Mouse (Mus musculus) lung, embryonic 14.5 days (tissue): Measurements from ENCODE around the gene Eng. TPM values are rescaled to one million over a fixed set of nuclear protein-coding genes. Genes with fewer than 3 reads are reported as not detected.

Experiments
- ATAC-seq: fragments of 200-750 bp; cut with Nextera tagmentation; 2 replicates; pipeline ENCODE4 v1.8.0; 2017; ENCODE audit warnings: mild to moderate bottlenecking, moderate TSS enrichment, moderate library complexity; ENCODE audit not compliant: insufficient read depth
- DNase-seq: peaks from one replicate; pipeline ENCODE4 v3.0.0-alpha.2; 2015
- H3K27ac ChIP-seq: fragments of 300-500 bp; sonication (generic); 2 replicates; pipeline ENCODE4 v1.5.1; 2014; ENCODE audit warnings: low read depth, mild to moderate bottlenecking, moderate library complexity
- H3K27me3 ChIP-seq: fragments of 300-500 bp; sonication (generic); 2 replicates; pipeline ENCODE4 v1.6.1; 2014; ENCODE audit warnings: low read length, control low read depth; ENCODE audit not compliant: insufficient read depth
- H3K36me3 ChIP-seq: fragments of 300-500 bp; sonication (generic); 2 replicates; pipeline ENCODE4 v1.6.1; 2014; ENCODE audit warnings: control low read depth; ENCODE audit not compliant: insufficient read depth
- H3K4me1 ChIP-seq: fragments of 300-500 bp; sonication (generic); 2 replicates; pipeline ENCODE4 v1.6.1; 2014; ENCODE audit warnings: antibody characterized with exemption, control low read depth; ENCODE audit not compliant: insufficient read depth
- H3K4me2 ChIP-seq: fragments of 300-500 bp; sonication (generic); 2 replicates; pipeline ENCODE4 v1.6.1; 2014; ENCODE audit warnings: mild to moderate bottlenecking
- H3K4me3 ChIP-seq: fragments of 300-500 bp; sonication (generic); 2 replicates; pipeline ENCODE4 v1.5.1; 2014; ENCODE audit warnings: low read depth, low read length
- H3K9ac ChIP-seq: fragments of 300-500 bp; sonication (generic); 2 replicates; pipeline ENCODE4 v1.6.1; 2014
- H3K9me3 ChIP-seq: fragments of 300-500 bp; sonication (generic); 2 replicates; pipeline ENCODE4 v1.6.1; 2016; ENCODE audit warnings: low read depth, low read length, control low read depth
- CTCF ChIP-seq: IDR thresholded peaks from 2 replicates; pipeline ENCODE4 v1.5.1; 2016; ENCODE audit warnings: antibody characterized with exemption, low read depth
- WGBS: fragments of 180-500 bp; shearing (Covaris S2); extraction: QIAGEN DNeasy Blood & Tissue Kit; methylation state at CpG from one replicate; pipeline ENCODE4 v1.1.7; 2014; 5-methylcytosine and 5-hydroxymethylcytosine counted together
- polyA plus RNA-seq: library from polyadenylated mRNA; unstranded; fragments of >200 nt; fragmentation: Nextera tagmentation; extraction: Ambion mirVana; gene quantifications from 2 replicates; pipeline ENCODE4 v1.2.1, GENCODE M21; 2014

The Eng gene
- polyA plus RNA-seq: 91.1 and 98.5 TPM in 2 replicates

GRCm38 (mm10) chr2:32646379-32647056 is at the start of gene Eng:
Gene Eng (plus strand): TSS chr2:32646595.
- H3K27me3 ChIP-seq: no peaks in the 10 kb centered on the region
- peak; percentile 82 for ATAC-seq
- WGBS: 39% methylated on average over 31 of the region's 31 CpGs
- peak within 1 kb of the TSS; percentile 67 for H3K9ac ChIP-seq
- H3K27ac ChIP-seq: peak within 1 kb of the TSS; percentile 86
- peak within 1 kb of the TSS; percentile 56 for H3K4me2 ChIP-seq
- DNase-seq: peak; percentile 84
- no peak for TF ChIP-seq CTCF
- H3K4me1 ChIP-seq: peaks cover 6% of the 10 kb centered on the region; the same call in 1 of the 2 replicates
- no peaks in the 10 kb centered on the region for H3K9me3 ChIP-seq
- H3K4me3 ChIP-seq: peak within 1 kb of the TSS; percentile 49
- H3K36me3 ChIP-seq: 0 out of 2 replicates have a peak, but pooled peaks cover 5% of the 10 kb centered on the region

DNA sequence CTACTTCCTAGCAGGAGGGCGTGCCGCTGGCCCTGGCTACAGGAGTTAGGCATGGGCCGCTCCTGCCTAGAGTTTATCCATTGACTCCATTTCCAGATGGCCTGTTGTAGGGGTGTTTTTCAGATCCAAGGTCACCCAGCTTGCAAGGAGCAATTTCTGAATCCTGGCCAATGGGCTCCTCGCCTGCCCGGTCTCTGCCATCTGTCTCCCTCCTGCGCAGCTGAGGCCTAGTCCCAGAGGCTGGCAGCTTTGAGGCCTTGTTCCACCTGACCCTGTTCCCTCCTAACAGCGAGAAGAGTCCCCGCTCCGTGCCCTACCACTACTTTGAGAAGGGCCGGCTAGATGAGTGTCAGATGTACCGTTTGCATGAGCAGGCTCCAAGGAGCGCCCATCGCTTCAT is 49.7 kb upstream of the Eng start:
- H3K4me2 ChIP-seq: no peak overlapping the region
- no peak for ATAC-seq
- peaks cover 22% of the 10 kb centered on the region for H3K36me3 ChIP-seq
- H3K27me3 ChIP-seq: no peaks in the 10 kb centered on the region
- no peaks in the 10 kb centered on the region for H3K9me3 ChIP-seq
- WGBS: 87% methylated on average over 13 of the region's 13 CpGs
- H3K4me1 ChIP-seq: 0 out of 2 replicates have a peak, but pooled peaks cover 3% of the 10 kb centered on the region
- no peak overlapping the region for H3K4me3 ChIP-seq
- no peak for TF ChIP-seq CTCF
- no peak overlapping the region for H3K27ac ChIP-seq
- H3K9ac ChIP-seq: no peak overlapping the region
- DNase-seq: no peak

- H3K4me2 ChIP-seq: no peak overlapping the region
- no peak for TF ChIP-seq CTCF
- ATAC-seq: no peak
- 82% methylated on average over 5 of the region's 5 CpGs for WGBS
- H3K36me3 ChIP-seq: peaks cover 22% of the 10 kb centered on the region
- H3K9ac ChIP-seq: no peak overlapping the region
- no peaks in the 10 kb centered on the region for H3K9me3 ChIP-seq
- H3K4me1 ChIP-seq: peaks cover 8% of the 10 kb centered on the region
- no peaks in the 10 kb centered on the region for H3K27me3 ChIP-seq
- no peak for DNase-seq
- H3K27ac ChIP-seq: no peak overlapping the region
- no peak overlapping the region for H3K4me3 ChIP-seq
These were observed 49.1 kb upstream of the Eng start for GRCm38 (mm10) chr2:32597248-32597647.

- no peak overlapping the region for H3K27ac ChIP-seq
- no peak overlapping the region for H3K4me2 ChIP-seq
- no peak overlapping the region for H3K9ac ChIP-seq
- ATAC-seq (no peak), DNase-seq (no peak)
- 84% methylated on average over 5 of the region's 5 CpGs for WGBS
- no peak overlapping the region for H3K4me3 ChIP-seq
- no peak for TF ChIP-seq CTCF
- H3K4me1 ChIP-seq: peaks cover 9% of the 10 kb centered on the region
- no peaks in the 10 kb centered on the region for H3K9me3 ChIP-seq
- H3K27me3 ChIP-seq: no peaks in the 10 kb centered on the region
- peaks cover 22% of the 10 kb centered on the region for H3K36me3 ChIP-seq
These were observed 48.7 kb upstream of the Eng start for GRCm38 (mm10) chr2:32597699-32598098.

DNA sequence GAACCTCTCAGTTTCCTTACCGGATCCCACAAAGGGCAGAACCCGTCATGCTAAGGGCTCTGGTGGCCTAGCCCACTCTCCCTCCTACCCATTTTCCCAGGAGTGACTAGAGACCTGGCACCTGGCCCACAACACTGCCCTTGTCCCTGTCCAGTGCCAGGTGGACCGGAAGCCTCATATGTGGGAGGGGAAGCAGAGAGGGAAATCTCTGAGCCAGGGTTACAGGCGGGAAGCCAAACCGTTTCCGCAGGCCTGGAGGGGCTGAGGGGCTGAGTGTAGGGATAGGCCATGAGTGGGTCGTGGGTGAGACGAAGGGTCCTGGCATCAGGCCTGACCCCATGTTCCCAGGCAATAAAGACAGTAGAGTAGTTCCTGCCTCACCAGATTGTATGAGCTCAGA is 47.9 kb upstream of the Eng start:
- Histone ChIP-seq H3K36me3 (peaks cover 22% of the 10 kb centered on the region), H3K9me3 (no peaks in the 10 kb centered on the region), H3K27me3 (no peaks in the 10 kb centered on the region), H3K9ac (no peak overlapping the region), H3K4me2 (no peak overlapping the region), H3K4me3 (no peak overlapping the region), H3K27ac (no peak overlapping the region), H3K4me1 (peaks cover 9% of the 10 kb centered on the region)
- no peak for TF ChIP-seq CTCF
- DNase-seq (no peak), ATAC-seq (no peak)
- WGBS: 85% methylated on average over 8 of the region's 8 CpGs

DNA sequence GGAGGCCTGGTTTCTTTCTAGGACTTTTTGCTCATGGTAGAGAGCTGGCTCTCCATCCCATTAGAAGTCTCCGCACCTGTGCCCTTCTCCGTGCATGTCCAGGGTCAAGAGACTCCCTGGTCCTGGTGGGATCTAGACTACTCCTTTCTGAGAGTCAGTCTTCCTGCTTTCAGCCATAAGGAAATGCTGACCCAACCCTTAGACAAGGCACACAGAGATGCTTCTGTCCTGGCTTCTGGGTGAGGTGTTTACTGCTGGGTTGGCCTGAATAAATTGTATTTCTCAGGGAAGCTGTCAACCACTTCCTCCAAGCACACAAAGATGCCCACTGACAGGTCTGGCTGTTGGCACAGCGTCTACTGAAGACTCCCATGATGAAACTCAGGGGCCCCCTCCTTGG is 47.0 kb upstream of the Eng start, which contains the start of gene St6galnac6:
Gene St6galnac6 (plus strand): TSS at position 301 of the 400 bp plus-strand sequence.
- Histone ChIP-seq H3K27ac (no peak within 1 kb of the TSS), H3K9me3 (no peaks in the 10 kb centered on the region), H3K4me2 (no peak within 1 kb of the TSS), H3K9ac (no peak within 1 kb of the TSS), H3K4me3 (no peak within 1 kb of the TSS), H3K4me1 (peaks cover 9% of the 10 kb centered on the region), H3K36me3 (peaks cover 16% of the 10 kb centered on the region), H3K27me3 (no peaks in the 10 kb centered on the region)
- DNase-seq: no peak
- 86% methylated on average over 3 of the region's 3 CpGs for WGBS
- ATAC-seq: no peak
- TF ChIP-seq CTCF: no peak

- ATAC-seq (no peak), DNase-seq (peak; percentile 62)
- no peak overlapping the region for H3K4me2 ChIP-seq
These were observed 44.9 kb upstream of the Eng start for GRCm38 (mm10) chr2:32601417-32602065.

More at GRCm38 (mm10) chr2:32601417-32602065, 44.9 kb upstream of the Eng start:
- H3K27me3 ChIP-seq: no peaks in the 10 kb centered on the region
- WGBS: 42% methylated on average over 8 of the region's 8 CpGs
- H3K9ac ChIP-seq: no peak overlapping the region
- TF ChIP-seq CTCF: peak; percentile 50
- peaks cover 9% of the 10 kb centered on the region for H3K4me1 ChIP-seq
- peaks cover 8% of the 10 kb centered on the region for H3K36me3 ChIP-seq
- H3K4me3 ChIP-seq: no peak overlapping the region
- no peak overlapping the region for H3K27ac ChIP-seq
- H3K9me3 ChIP-seq: no peaks in the 10 kb centered on the region
